Mouse (Mus musculus) heart, embryonic 16.5 days (tissue): Measurements from ENCODE around the gene Gm21974. TPM values are rescaled to one million over a fixed set of nuclear protein-coding genes. Genes with fewer than 3 reads are reported as not detected.
"Not testable (repeated sequence)": the region's sequence is repeated elsewhere in the genome, so short reads cannot be mapped to it uniquely, and the experiment has no call there.

Source experiments
- ATAC-seq: fragments of 200-750 bp; cut with Nextera tagmentation; replicated peaks from 2 replicates; pipeline ENCODE4 v1.8.0; 2017; ENCODE audit warnings: moderate number of reproducible peaks; ENCODE audit not compliant: insufficient read depth, low FRiP score; ENCODE audit errors: extremely low read depth
- H3K27ac ChIP-seq: fragments of 300-500 bp; sonication (generic); 2 replicates; pipeline ENCODE4 v1.5.1; 2014; ENCODE audit warnings: mild to moderate bottlenecking, low read length, control low read depth, moderate library complexity
- H3K27me3 ChIP-seq: fragments of 300-500 bp; sonication (generic); 2 replicates; pipeline ENCODE4 v1.6.1; 2014; ENCODE audit warnings: low read length, mixed read lengths; ENCODE audit not compliant: control insufficient read depth, insufficient read depth
- H3K36me3 ChIP-seq: fragments of 300-500 bp; sonication (generic); 2 replicates; pipeline ENCODE4 v1.6.1; 2014; ENCODE audit not compliant: control insufficient read depth, insufficient read depth
- H3K4me1 ChIP-seq: fragments of 300-500 bp; sonication (generic); 2 replicates; pipeline ENCODE4 v1.6.1; 2014; ENCODE audit warnings: low read length, mixed read lengths; ENCODE audit not compliant: control insufficient read depth, insufficient read depth
- H3K4me2 ChIP-seq: fragments of 300-500 bp; sonication (generic); 2 replicates; pipeline ENCODE4 v1.6.1; 2014; ENCODE audit warnings: low read depth, mild to moderate bottlenecking, control low read depth, low read length
- H3K4me3 ChIP-seq: fragments of 300-500 bp; sonication (generic); 2 replicates; pipeline ENCODE4 v1.5.1; 2014; ENCODE audit warnings: mild to moderate bottlenecking, control low read depth, low read length
- H3K9ac ChIP-seq: fragments of 300-500 bp; sonication (generic); 2 replicates; pipeline ENCODE4 v1.6.1; 2014; ENCODE audit warnings: low read length, control low read depth
- H3K9me3 ChIP-seq: fragments of 300-500 bp; sonication (generic); replicated peaks from 2 replicates; pipeline ENCODE4 v1.6.1; 2016; ENCODE audit warnings: low read length; ENCODE audit not compliant: control insufficient read depth
- WGBS: fragments of 180-500 bp; shearing (Covaris S2); extraction: QIAGEN DNeasy Blood & Tissue Kit; methylation state at CpG from one replicate; pipeline ENCODE4 v1.1.7; 2014; 5-methylcytosine and 5-hydroxymethylcytosine counted together
- polyA plus RNA-seq: library from polyadenylated mRNA; unstranded; fragments of >200 nt; fragmentation: Nextera tagmentation; extraction: Ambion mirVana; gene quantifications from 2 replicates; pipeline ENCODE4 v1.2.1, GENCODE M21; 2015

The Gm21974 gene
- polyA plus RNA-seq, 1 experiment from 2014 or later, result not detected

- Histone ChIP-seq H3K9me3 (no peaks in the 10 kb centered on the region), H3K36me3 (peaks cover 41% of the 10 kb centered on the region), H3K27me3 (no peaks in the 10 kb centered on the region), H3K4me3 (peak within 1 kb of the TSS; percentile 91), H3K4me2 (peak within 1 kb of the TSS; percentile 73), H3K27ac (peak within 1 kb of the TSS; percentile 84), H3K9ac (peak within 1 kb of the TSS; percentile 95), H3K4me1 (peaks cover 8% of the 10 kb centered on the region)
- ATAC-seq, result peak; percentile 90
- WGBS, result 5% methylated on average over 38 of the region's 38 CpGs
These were observed 8.9 kb upstream of the Gm21974 start, which contains the start of gene Bckdk for GRCm38 (mm10) chr7:127903971-127904796. Gene Bckdk (plus strand): TSS chr7:127904082.

GRCm38 (mm10) chr7:127901772-127902171 is 6.5 kb upstream of the Gm21974 start:
- Histone ChIP-seq H3K4me2 (no peak overlapping the region), H3K4me3 (no peak overlapping the region), H3K9me3 (no peaks in the 10 kb centered on the region), H3K36me3 (peaks cover 17% of the 10 kb centered on the region), H3K9ac (no peak overlapping the region), H3K27ac (no peak overlapping the region), H3K4me1 (peaks cover 8% of the 10 kb centered on the region), H3K27me3 (no peaks in the 10 kb centered on the region)
- 62% methylated on average over 2 of the region's 2 CpGs for WGBS
- ATAC-seq, result no peak

- Histone ChIP-seq H3K36me3 (no peaks in the 10 kb centered on the region; the same call in 1 of the 2 replicates), H3K27me3 (no peaks in the 10 kb centered on the region), H3K9me3 (no peaks in the 10 kb centered on the region), H3K4me1 (peaks cover 5% of the 10 kb centered on the region), H3K27ac (no peak overlapping the region), H3K4me3 (no peak overlapping the region), H3K9ac (no peak overlapping the region), H3K4me2 (no peak overlapping the region)
- ATAC-seq, result no peak
- 21% methylated on average over 7 of the region's 7 CpGs for WGBS
These were observed 4.7 kb upstream of the Gm21974 start for GRCm38 (mm10) chr7:127899997-127900396.

- no peaks in the 10 kb centered on the region for H3K9me3 ChIP-seq
- H3K9ac ChIP-seq, result no peak overlapping the region
- 35% methylated on average over 10 of the region's 10 CpGs for WGBS
- no peaks in the 10 kb centered on the region for H3K27me3 ChIP-seq
- H3K4me2 ChIP-seq, result no peak overlapping the region
- H3K27ac ChIP-seq, result no peak overlapping the region
- peaks cover 8% of the 10 kb centered on the region for H3K4me1 ChIP-seq
- ATAC-seq, result no peak
- H3K4me3 ChIP-seq, result no peak overlapping the region
- H3K36me3 ChIP-seq, result no peaks in the 10 kb centered on the region
These were observed 3.1 kb upstream of the Gm21974 start for GRCm38 (mm10) chr7:127898179-127898956.

GRCm38 (mm10) chr7:127897542-127897941 is 2.3 kb upstream of the Gm21974 start:
- Histone ChIP-seq H3K4me2 (no peak overlapping the region), H3K36me3 (0 out of 2 replicates have a peak, but pooled peaks cover 5% of the 10 kb centered on the region), H3K27ac (no peak overlapping the region), H3K27me3 (no peaks in the 10 kb centered on the region), H3K9me3 (no peaks in the 10 kb centered on the region), H3K9ac (no peak overlapping the region), H3K4me1 (peaks cover 8% of the 10 kb centered on the region), H3K4me3 (no peak overlapping the region)
- WGBS, result 77% methylated on average over 7 of the region's 7 CpGs
- no peak for ATAC-seq

GRCm38 (mm10) chr7:127896384-127896783 is 1.1 kb upstream of the Gm21974 start:
- H3K4me3 ChIP-seq, result no peak overlapping the region
- no peaks in the 10 kb centered on the region for H3K9me3 ChIP-seq
- H3K27ac ChIP-seq, result no peak overlapping the region
- H3K4me2 ChIP-seq, result no peak overlapping the region
- H3K4me1 ChIP-seq, result peaks cover 8% of the 10 kb centered on the region
- H3K9ac ChIP-seq, result no peak overlapping the region
- WGBS, result 55% methylated on average over 13 of the region's 13 CpGs
- no peaks in the 10 kb centered on the region for H3K27me3 ChIP-seq
- no peak for ATAC-seq
- 0 out of 2 replicates have a peak, but pooled peaks cover 5% of the 10 kb centered on the region for H3K36me3 ChIP-seq

- not testable (repeated sequence) for H3K9ac ChIP-seq, H3K36me3 ChIP-seq, H3K27me3 ChIP-seq, ATAC-seq, H3K9me3 ChIP-seq, H3K27ac ChIP-seq, H3K4me1 ChIP-seq
- 59% methylated on average over 7 of the region's 7 CpGs for WGBS
- Histone ChIP-seq H3K4me2 (peak overlapping the region; percentile 92), H3K4me3 (peak overlapping the region; percentile 77)
These were observed 637 bp upstream of the Gm21974 start for GRCm38 (mm10) chr7:127895891-127896290.

- Histone ChIP-seq H3K4me3 (peak overlapping the region; percentile 77), H3K9me3 (no peaks in the 10 kb centered on the region), H3K27ac (no peak overlapping the region), H3K9ac (peak overlapping the region; percentile 81), H3K4me1 (peaks cover 8% of the 10 kb centered on the region), H3K27me3 (no peaks in the 10 kb centered on the region), H3K36me3 (0 out of 2 replicates have a peak, but pooled peaks cover 5% of the 10 kb centered on the region), H3K4me2 (peak overlapping the region; percentile 92)
- no peak for ATAC-seq
- WGBS, result 68% methylated on average over 5 of the region's 5 CpGs
These were observed 774 bp downstream of the Gm21974 start for GRCm38 (mm10) chr7:127894480-127894879.

GRCm38 (mm10) chr7:127890798-127891197 is 4.5 kb downstream of the Gm21974 start, which contains the start of gene Prss53:
Gene Prss53 (minus strand): TSS chr7:127890970.
- Histone ChIP-seq H3K36me3 (peaks cover 13% of the 10 kb centered on the region), H3K9me3 (no peaks in the 10 kb centered on the region), H3K9ac (no peak within 1 kb of the TSS), H3K4me2 (no peak within 1 kb of the TSS), H3K27me3 (no peaks in the 10 kb centered on the region), H3K27ac (no peak within 1 kb of the TSS), H3K4me3 (no peak within 1 kb of the TSS), H3K4me1 (peaks cover 8% of the 10 kb centered on the region)
- no peak for ATAC-seq
- WGBS, result 36% methylated on average over 4 of the region's 4 CpGs
